Mouse (Mus musculus) left cerebral cortex, adult 2 months (tissue): ENCODE measurements around the gene Snx9. TPM values are rescaled to one million over a fixed set of nuclear protein-coding genes. Genes with fewer than 3 reads are reported as not detected.

ENCODE experiments used
- DNase-seq, 2 experiments: peaks; one replicate each; pipeline ENCODE4 v3.0.0; 2021 to 2022; ENCODE audit warnings: low spot score in 2 of 2, mixed read lengths in 1 of 2; ENCODE audit errors: extremely low spot score in 1 of 2
- H3K27ac ChIP-seq: fragments of 200-600 bp; 2 replicates; pipeline ENCODE4 v1.8.1; 2022
- H3K4me3 ChIP-seq: fragments of 200-600 bp; 2 replicates; pipeline ENCODE4 v1.8.1; 2022
- CTCF ChIP-seq: fragments of 200-600 bp; IDR thresholded peaks from 2 replicates; pipeline ENCODE4 v1.8.1; 2022; ENCODE audit warnings: antibody characterized with exemption, mild to moderate bottlenecking, moderate library complexity
- intact Hi-C: fragments of 180-260 bp; cut with DNase I; formaldehyde crosslinking; loops from one replicate; pipeline ENCODE4 v1.15.1; 2025
- total RNA-seq, 2 experiments: library from RNA; stranded (reverse); gene quantifications; 2 replicates each; pipeline ENCODE4 v1.2.3; 2021

The Snx9 gene
- total RNA-seq, 2 experiments from 2014 or later: 14.7 to 16.6 TPM

DNA sequence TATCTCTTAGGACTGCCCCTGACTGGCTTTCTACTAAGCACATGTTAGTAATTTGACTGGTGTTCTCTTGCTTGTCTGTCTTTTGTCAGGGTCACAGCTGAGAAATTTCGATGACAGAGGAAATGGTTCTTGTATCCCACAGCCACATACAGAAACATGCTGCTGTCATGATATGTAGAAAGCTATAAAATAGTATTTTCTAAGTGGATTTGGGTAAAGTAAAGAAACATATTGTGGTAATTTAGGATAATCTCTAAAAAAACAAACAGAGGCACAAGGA lies 26.5 kb upstream of the Snx9 start:
- intact Hi-C loops: no loop called here
- no peak for DNase-seq
- Histone ChIP-seq H3K27ac (no peak overlapping the region), H3K4me3 (no peak overlapping the region)
- TF ChIP-seq CTCF: no peak

DNA sequence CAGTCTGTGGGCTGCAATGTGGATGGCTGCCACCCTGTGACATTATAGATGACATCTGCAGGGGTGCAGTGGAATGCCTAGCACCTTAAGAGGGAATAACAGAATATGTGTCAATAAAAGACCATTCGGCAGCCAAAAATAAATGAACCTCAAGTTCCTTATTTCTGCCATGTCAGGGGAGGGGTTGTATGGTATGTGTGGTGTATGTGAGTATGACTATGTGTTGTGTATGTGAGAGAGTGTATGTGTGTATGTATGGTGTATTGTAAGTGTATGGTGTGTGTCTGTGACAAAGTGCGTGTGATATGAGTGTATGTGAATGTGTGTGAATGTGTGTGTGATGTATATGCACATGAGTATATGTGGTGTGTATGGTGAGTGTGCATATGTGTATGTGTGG lies 23.3 kb upstream of the Snx9 start:
- intact Hi-C loops: no loop called here
- DNase-seq: no peak
- TF ChIP-seq CTCF: no peak
- Histone ChIP-seq H3K27ac (no peak overlapping the region), H3K4me3 (no peak overlapping the region)

DNA sequence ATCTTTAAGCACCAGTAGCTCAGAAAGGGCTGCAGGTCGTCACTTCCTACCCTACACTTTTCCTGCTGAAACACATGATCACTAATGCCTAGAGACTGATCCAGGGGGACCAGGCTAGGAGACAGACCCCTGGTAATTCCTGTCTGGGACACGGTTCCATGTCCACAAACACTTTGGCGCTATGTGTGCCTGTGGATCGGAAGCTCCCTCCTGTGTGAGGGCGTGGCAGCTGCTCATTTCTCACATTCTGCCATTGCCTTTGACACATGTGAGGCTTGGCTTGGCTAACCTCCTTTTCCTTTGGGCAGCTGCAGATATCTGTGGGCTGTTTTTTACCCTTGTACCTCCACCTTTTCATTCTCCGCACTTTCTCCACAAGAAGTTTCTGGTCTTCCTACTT lies 22.0 kb upstream of the Snx9 start:
- no peak for TF ChIP-seq CTCF
- intact Hi-C loops: no loop called here
- no peak overlapping the region for H3K4me3 ChIP-seq

DNA sequence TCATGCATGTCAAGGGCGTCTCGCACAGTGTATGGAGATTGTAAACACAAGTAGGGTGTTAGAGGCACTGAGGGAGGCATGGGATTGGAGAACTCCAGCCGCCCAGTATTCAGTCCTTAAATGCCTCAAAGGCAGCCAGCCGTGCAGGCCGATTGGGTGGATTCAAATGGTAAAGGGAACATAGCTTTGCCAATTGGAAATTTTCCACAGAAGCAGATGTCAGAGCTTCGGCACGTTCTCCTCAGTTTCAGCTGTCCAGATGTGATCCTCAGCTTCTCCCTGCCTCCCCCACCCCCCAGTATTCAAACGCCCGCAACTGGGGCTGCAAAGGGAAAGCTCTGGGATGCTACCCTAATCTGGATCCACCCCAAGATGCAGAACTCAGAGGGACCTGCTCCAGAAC lies 21.3 kb upstream of the Snx9 start:
- intact Hi-C loops: no loop called here
- H3K27ac ChIP-seq: no peak overlapping the region
- H3K4me3 ChIP-seq: no peak overlapping the region
- TF ChIP-seq CTCF: no peak
- DNase-seq: no peak

More for the DNA sequence above, 22.0 kb upstream of the Snx9 start:
- no peak overlapping the region for H3K27ac ChIP-seq
- DNase-seq: no peak

DNA sequence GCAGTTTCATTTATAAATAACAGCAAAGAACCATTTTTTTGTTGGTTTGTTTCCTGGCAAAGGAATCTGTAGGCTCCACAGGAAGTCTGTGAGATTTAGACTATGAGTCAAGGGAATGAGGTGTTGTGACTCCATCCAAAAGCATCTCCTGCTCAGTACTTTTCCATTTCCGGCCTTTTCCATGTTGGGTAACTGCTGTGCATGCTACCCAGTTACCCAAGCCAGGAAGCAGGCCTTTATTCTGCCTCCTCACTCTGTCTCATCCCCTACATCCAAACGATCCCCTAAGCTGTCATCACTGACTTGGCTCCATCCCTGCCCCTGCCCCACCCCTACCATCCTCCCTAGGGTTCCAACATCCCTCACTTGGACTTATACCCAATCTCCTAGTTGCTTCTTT lies 18.6 kb upstream of the Snx9 start:
- H3K4me3 ChIP-seq: no peak overlapping the region
- no peak for DNase-seq
- intact Hi-C loops: no loop called here
- no peak for TF ChIP-seq CTCF
- peak overlapping the region; percentile 40; the same call in 1 of the 2 replicates for H3K27ac ChIP-seq

DNA sequence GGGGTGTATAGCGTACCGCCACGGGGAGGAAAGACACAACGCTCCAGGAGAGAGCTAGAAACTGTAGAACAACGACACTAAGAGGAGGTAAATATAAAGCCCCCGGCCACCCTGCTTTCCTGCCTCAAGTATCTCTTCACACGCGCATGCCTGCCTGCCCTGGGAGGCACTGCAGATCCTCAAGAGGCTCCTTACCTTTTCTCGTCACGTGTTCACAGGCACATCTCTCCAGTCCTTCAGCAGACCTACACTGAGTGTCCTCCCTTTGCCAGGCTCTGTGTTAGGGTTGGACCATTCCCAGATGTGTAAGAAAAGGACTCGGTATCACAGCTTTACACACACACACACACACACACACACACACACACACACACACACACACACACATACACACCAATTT lies 18.1 kb upstream of the Snx9 start:
- Histone ChIP-seq H3K27ac (no peak overlapping the region; the same call in 1 of the 2 replicates), H3K4me3 (no peak overlapping the region)
- intact Hi-C loops: no loop called here
- TF ChIP-seq CTCF: no peak
- no peak for DNase-seq

DNA sequence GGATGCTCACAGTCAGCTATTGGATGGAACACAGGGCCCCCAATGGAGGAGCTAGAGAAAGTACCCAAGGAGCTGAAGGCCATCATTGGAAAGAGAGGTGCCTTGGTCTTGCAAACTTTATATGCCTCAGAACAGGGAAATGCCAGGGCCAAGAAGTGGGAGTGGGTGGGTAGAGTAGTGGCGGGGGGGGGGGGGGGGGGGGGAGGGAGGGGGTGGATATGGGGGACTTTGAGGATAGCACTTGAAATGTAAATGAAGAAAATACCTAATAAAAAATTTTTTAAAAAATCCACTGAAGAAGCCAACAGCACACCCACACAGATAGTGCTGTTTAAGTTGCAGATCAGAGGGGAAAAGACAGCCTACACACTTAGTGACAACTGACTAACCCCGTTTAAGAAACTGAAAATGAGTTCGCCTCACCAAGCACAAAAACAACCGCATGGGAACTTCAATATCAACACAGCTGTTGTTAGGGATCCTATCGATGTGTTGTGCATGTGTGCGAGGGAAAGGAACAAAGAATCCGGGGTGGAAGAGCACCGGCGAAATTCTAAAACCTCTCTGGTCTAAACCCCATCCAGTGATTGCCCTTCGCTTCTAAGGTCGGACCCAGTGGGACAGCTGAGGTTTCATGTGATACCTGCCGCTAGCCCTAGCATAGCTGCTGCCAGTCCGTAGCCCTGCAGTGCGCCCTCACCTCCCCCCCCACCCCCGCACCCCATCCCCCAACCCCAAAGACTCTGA lies 13.1 kb upstream of the Snx9 start:
- Histone ChIP-seq H3K27ac (no peak overlapping the region), H3K4me3 (no peak overlapping the region)
- no peak for TF ChIP-seq CTCF
- DNase-seq: no peak
- intact Hi-C loops: no loop called here

DNA sequence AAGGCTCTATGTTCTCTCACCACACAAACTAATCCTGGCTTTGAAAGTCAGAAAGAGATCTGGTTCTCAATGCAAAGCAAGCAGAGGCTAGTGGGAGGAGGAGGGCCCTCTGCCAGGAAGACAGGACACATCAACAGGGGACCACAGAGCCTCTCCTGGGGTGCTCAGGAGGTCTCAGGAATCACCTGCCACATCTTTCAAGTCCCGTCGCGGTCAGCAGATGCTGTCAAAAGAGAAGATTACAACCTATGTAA lies 12.6 kb upstream of the Snx9 start:
- intact Hi-C loops: no loop called here
- no peak overlapping the region for H3K4me3 ChIP-seq
- DNase-seq: no peak
- H3K27ac ChIP-seq: no peak overlapping the region
- no peak for TF ChIP-seq CTCF

DNA sequence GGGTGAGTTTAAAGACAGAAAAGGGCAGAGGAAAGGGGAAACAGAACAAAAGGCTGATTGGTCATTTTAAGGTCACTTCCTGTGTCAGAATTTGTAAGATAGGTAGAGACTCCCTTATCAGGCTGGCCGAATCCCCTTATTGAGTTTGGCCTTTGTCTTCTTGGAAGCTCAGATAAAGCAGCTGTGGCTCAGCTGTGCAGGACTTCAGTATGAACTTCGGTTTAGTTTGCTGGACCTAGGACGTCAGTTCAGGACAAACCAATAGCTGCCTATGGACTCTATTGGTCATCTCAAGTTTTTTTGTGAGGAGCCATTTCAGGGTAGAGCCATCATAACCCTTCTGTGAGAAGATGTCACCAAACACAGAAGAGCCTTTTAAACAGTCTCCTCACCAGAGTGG lies 12.2 kb upstream of the Snx9 start:
- intact Hi-C loops: no loop called here

DNA sequence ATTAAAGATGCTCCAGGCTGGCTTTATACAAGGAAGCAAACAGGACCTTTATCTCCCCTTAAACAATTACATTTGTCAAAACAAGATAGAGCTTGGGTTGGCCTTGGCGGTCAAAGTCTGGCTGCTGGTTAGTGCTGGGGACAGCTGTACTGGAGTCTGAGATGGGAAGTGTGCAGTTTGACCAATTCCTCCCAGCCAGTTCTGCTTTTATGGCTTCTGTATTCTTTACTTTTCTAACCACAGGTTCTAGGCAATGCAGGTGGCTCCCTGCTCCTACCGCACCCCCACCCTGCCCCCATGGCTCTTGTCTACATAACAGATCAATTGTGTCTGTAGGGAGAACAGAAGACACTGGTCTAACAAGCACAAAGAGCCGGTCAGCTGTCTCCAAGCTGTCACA lies 11.2 kb upstream of the Snx9 start:
- no peak for TF ChIP-seq CTCF
- Histone ChIP-seq H3K27ac (no peak overlapping the region), H3K4me3 (no peak overlapping the region)
- no peak for DNase-seq
- intact Hi-C loops: no loop called here

More for the DNA sequence above, 12.2 kb upstream of the Snx9 start:
- TF ChIP-seq CTCF: no peak
- Histone ChIP-seq H3K4me3 (no peak overlapping the region), H3K27ac (no peak overlapping the region)
- no peak for DNase-seq

DNA sequence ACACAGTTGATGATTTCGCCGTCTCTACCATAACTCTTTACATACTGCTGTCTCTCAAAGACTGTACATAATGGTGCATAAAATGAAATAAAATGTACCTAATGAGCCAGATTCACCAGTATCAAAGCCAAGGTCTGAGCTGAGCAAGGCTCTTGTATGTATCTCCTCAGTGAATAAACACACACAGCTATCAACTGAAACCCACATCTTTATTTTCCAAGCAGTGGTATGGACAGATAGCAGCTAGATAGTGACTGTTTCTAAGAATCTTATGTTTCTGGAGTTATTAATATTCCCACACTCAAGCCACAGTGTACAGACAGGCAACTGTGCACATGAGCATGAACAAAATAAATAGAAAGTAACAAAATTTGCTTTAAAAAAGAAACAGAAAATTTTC lies 10.7 kb upstream of the Snx9 start:
- DNase-seq: no peak
- intact Hi-C loops: no loop called here
- Histone ChIP-seq H3K27ac (no peak overlapping the region), H3K4me3 (no peak overlapping the region)
- no peak for TF ChIP-seq CTCF

DNA sequence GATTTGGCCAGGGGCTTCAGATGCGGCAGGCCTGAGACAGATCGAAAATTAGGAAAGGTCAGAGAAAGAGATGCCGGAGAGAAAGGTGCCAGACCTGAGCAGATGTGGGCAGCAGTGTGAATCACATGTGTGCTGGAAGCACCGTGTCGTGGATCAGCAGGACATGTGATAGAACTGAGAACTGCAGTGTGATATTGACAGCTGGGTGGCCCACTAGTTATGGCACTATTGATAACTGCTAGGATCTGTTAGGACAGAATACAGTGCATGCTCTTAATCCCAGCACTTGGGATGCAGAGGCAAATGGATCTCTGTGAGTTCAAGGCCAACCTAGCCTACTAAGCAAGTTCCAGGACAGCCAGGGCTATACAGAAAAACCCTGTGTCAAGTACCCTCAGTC lies 10.3 kb upstream of the Snx9 start:
- no peak for TF ChIP-seq CTCF
- Histone ChIP-seq H3K27ac (no peak overlapping the region), H3K4me3 (no peak overlapping the region)
- intact Hi-C loops: no loop called here
- DNase-seq: no peak

DNA sequence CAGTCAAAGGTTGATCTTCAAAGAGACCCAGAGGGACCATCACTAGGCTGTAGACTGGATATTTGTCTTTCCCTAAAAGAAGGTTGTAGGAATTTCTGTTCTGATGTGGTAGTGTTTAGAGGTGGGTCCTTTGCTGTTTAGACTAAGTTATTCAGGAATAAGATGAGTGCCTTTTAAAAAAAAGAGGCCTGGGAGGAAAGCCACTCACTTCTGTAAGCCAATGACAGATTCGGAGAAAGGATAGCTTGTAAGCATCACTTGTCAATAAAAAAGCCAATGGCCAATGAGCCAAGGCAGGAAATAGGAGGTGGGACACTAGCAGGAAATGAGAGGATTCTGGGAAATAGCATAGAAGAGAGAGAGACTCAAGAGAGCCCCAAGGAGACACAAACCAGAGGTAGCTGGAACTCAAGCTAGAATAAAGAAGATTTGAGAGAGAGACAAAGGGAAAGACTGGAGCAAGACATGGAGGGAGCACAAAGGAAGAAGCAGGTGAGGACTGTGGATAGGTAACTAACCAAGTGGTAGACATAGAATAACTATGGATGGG lies 9.8 kb upstream of the Snx9 start:
- no peak for DNase-seq
- TF ChIP-seq CTCF: no peak
- no peak overlapping the region for H3K27ac ChIP-seq
- intact Hi-C loops: no loop called here
- H3K4me3 ChIP-seq: no peak overlapping the region

DNA sequence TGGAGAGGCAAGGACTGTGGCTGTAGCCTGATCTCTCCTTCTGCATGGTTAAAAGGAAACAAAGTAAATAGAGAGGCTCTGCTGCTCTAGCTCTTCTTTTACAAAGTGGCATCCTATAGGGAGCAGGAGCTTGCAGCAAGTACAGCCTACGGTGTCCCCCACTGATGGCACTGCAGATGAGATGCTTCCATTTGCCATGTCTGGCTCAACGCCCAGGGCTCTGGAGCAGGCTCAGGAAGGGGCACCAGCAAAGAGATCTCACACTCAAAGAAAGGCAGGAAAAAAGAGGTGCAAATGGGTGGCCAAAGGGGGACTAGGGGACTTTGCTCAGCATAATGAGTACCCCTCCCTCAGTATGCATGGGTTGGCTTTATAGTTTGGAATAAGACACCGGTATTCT lies 7.0 kb upstream of the Snx9 start:
- no peak for DNase-seq
- no peak overlapping the region for H3K4me3 ChIP-seq
- no peak overlapping the region for H3K27ac ChIP-seq
- intact Hi-C loops: no loop called here
- no peak for TF ChIP-seq CTCF
